Mouse (Mus musculus): Measurements from ENCODE around the gene Gabrr1.
A peak's percentile ranks its signal among the peaks of the same experiment; 100 is the strongest.

Gene Gabrr1

DNA sequence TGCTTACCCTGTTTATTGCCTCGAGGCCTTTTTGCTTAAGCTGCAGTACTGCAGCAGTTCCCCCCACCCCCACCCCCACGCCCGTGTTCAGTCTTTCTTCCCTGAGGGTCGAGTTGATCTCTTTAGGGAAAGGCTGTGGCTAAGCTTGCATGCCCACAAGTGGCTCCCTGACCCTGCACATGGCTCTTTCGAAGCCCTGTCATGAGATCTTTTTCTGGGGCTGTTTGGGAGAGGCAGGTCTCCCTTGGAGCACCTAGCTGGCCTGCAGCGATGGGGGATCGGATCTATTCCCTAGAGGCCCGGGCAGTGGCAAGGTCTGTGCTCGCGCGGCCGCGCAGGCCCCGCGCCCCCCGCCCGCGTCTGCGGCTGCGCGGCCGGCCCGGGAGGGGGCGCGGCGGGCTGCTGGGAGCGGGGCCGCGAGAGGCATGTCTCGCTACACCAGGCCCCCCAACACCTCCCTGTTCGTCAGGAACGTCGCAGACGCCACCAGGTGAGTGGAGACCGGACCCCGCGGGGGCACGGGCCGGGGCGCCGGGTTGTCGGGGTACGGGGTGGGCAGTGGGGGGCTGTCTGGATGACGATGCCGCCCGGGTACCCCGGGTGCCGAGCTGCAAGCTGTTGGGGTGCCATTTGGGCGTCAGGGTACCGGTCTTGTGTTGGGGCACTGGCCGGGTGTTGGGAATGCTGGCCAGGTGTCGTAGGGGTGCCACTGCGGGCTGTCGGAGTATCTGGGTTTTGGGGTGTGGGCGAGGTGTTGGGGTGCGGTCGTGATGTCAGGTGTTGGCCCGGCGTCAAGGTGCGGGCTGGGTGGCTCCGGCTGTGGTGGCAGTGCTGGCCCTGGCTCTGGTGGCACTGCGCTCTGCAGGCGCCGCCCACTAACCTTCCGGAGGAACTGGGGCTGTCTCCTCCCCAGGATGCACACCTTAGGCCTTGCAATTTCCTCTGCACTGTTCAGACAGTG lies 76.8 kb downstream of the Gabrr1 start, which contains the start of gene Srsf12:
TSS of gene Srsf12 (plus strand) at position 111 of the 961 bp plus-strand sequence.
- DNase-seq (ENCODE audit: low spot score in 2 of 2) = peak; percentile 49 to 53
